Mouse (Mus musculus): ENCODE measurements around the gene Espl1.
A peak's percentile ranks its signal among the peaks of the same experiment; 100 is the strongest.

The Espl1 gene

GRCm38 (mm10) chr15:102273982-102274716 is 21.9 kb upstream of the Espl1 start:
- no peak for DNase-seq (ENCODE audit: low read depth, low spot score)

- DNase-seq (ENCODE audit: low read depth, low spot score): no peak
Measured at GRCm38 (mm10) chr15:102278726-102279091, 17.4 kb upstream of the Espl1 start.

- DNase-seq (ENCODE audit: low read depth, low spot score): peak; percentile 94
Measured at GRCm38 (mm10) chr15:102279092-102279782, 16.8 kb upstream of the Espl1 start, which contains the start of gene Mfsd5. Gene Mfsd5, plus strand, starts transcription at chr15:102279454.

- DNase-seq (ENCODE audit: low read depth, low spot score): no peak
Measured at GRCm38 (mm10) chr15:102279783-102280520, 16.1 kb upstream of the Espl1 start.

- no peak for DNase-seq (ENCODE audit: low read depth, low spot score)
Measured at GRCm38 (mm10) chr15:102280623-102281022, 15.4 kb upstream of the Espl1 start.

GRCm38 (mm10) chr15:102282463-102283292 is 13.4 kb upstream of the Espl1 start:
- no peak for DNase-seq (ENCODE audit: low read depth, low spot score)

- no peak for DNase-seq (ENCODE audit: low read depth, low spot score)
Measured at GRCm38 (mm10) chr15:102283648-102284047, 12.4 kb upstream of the Espl1 start.

- DNase-seq (ENCODE audit: low read depth, low spot score): peak; percentile 65
Measured at GRCm38 (mm10) chr15:102287395-102287794, 8.7 kb upstream of the Espl1 start.

GRCm38 (mm10) chr15:102296368-102297006 is 421 bp downstream of the Espl1 start:
- no peak for DNase-seq (ENCODE audit: low read depth, low spot score)

GRCm38 (mm10) chr15:102302542-102302941 is 6.5 kb downstream of the Espl1 start:
- no peak for DNase-seq (ENCODE audit: low read depth, low spot score)

GRCm38 (mm10) chr15:102308717-102309116 is 12.7 kb downstream of the Espl1 start:
- no peak for DNase-seq (ENCODE audit: low read depth, low spot score)

GRCm38 (mm10) chr15:102310074-102310845 is 14.2 kb downstream of the Espl1 start:
- no peak for DNase-seq (ENCODE audit: low read depth, low spot score)

- no peak for DNase-seq (ENCODE audit: low read depth, low spot score)
Measured at GRCm38 (mm10) chr15:102311489-102311888, 15.4 kb downstream of the Espl1 start.

- no peak for DNase-seq (ENCODE audit: low read depth, low spot score)
Measured at GRCm38 (mm10) chr15:102315292-102315691, 19.2 kb downstream of the Espl1 start.

GRCm38 (mm10) chr15:102316263-102316662 is 20.2 kb downstream of the Espl1 start:
- DNase-seq (ENCODE audit: low read depth, low spot score): peak; percentile 50

GRCm38 (mm10) chr15:102324654-102325473 is 28.8 kb downstream of the Espl1 start:
- DNase-seq (ENCODE audit: low read depth, low spot score): no peak

- DNase-seq (ENCODE audit: low read depth, low spot score): peak; percentile 73
Measured at GRCm38 (mm10) chr15:102326022-102326576, 30.0 kb downstream of the Espl1 start, which contains the start of gene Pfdn5. Gene Pfdn5, plus strand, starts transcription at chr15:102326116.

- DNase-seq (ENCODE audit: low read depth, low spot score): no peak
Measured at GRCm38 (mm10) chr15:102326892-102327291, 30.8 kb downstream of the Espl1 start.

GRCm38 (mm10) chr15:102331610-102332015 is 35.5 kb downstream of the Espl1 start, which contains the start of gene Myg1:
Gene Myg1, plus strand, starts transcription at chr15:102331709.
- DNase-seq (ENCODE audit: low read depth, low spot score): peak; percentile 83
